Mouse (Mus musculus) bone marrow, adult 2 months (tissue): ENCODE measurements around the gene Olfr624.

Experiments
- CTCF ChIP-seq: fragments of 200-500 bp; IDR thresholded peaks from 2 replicates; pipeline ENCODE4 v1.5.1; 2011; ENCODE audit warnings: low read length, control low read depth; ENCODE audit not compliant: control insufficient read depth, insufficient read depth
- POLR2A ChIP-seq: fragments of 200-500 bp; IDR thresholded peaks from 2 replicates; pipeline ENCODE4 v1.6.1; 2011; ENCODE audit warnings: low read depth, mild to moderate bottlenecking, control low read depth, low read length, borderline replicate concordance; ENCODE audit not compliant: control insufficient read depth

GRCm38 (mm10) chr7:103682420-103682819, 11.4 kb upstream of the Olfr624 start, which contains the start of gene Olfr625-ps1:
- TF ChIP-seq POLR2A (no peak), CTCF (no peak)
